Comparison of ENCODE assay signal across 9 mouse cellular contexts in the genomic region with DNA sequence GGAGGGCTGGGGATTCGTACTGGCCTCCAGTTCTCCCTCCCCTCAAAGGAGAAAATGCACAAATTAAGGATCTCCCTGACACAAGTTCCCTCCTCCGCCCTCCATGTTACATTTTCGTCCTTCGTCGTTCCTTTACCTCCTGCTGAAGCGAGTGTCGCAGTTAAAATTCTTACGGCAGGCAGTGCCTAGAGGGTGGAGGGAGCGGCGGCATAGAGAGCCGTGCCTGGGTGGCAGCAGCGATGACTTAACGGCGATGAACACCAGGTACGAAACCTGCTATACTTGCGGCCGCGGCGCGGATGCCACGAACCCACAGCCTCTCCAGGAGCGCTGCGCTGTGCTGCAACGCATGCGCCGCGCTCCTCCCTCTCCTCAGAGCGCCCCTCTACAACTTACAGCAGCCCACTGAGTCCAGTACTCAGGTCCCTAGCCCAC. TPM values are rescaled to one million over a fixed set of nuclear protein-coding genes. Genes with fewer than 3 reads are reported as not detected.
A peak's percentile ranks its signal among the peaks of the same experiment; 100 is the strongest.
DNase-seq lines count a peak whose midpoint lies in the region; ATAC-seq and TF ChIP-seq lines count a peak whose summit lies in the region.
"Had no signal": no experiment of that assay in that cellular context is flagged by ENCODE, and none has a peak within 500 bp of the region (broad histone marks: within the 10 kb centered on the region; RNA-seq: fewer than 3 reads in every experiment).

No protein-coding gene starts in this region.

- peak overlapping the region; percentile 81 for H3K4me3 ChIP-seq in ES-Bruce4 (ENCODE audit: low read depth, low read length)
- peak overlapping the region; percentile 85 for H3K4me3 ChIP-seq in bone marrow macrophage, adult 2 months (ENCODE audit: insufficient read depth, low read length)

- ATAC-seq in erythroblast, adult 5-6 weeks (replicated peaks; ENCODE audit: low FRiP score, poor library complexity, severe bottlenecking) = peak; percentile 46

- DNase-seq in heart, postnatal 36 days = peak; percentile 38 to 48
- DNase-seq in layer of hippocampus, postnatal 25 days (ENCODE audit: extremely low spot score in 1 of 2, low spot score in 1 of 2) = peak; percentile 43 to 45
- DNase-seq in lung, postnatal 4 days = peak; percentile 32 to 40
- peak; percentile 50 for DNase-seq in retina, postnatal 1 day
- DNase-seq in urinary bladder, postnatal 25 days (ENCODE audit: low spot score) = peak; percentile 40

- TF ChIP-seq CTCF in ES-Bruce4 (IDR thresholded peaks at IDR 0.05; ENCODE audit: low read depth, low read length) = no peak
- TF ChIP-seq CTCF in bone marrow macrophage, adult 2 months (IDR thresholded peaks at IDR 0.05; ENCODE audit: low read depth, low read length) = no peak

- no peak for TF ChIP-seq EP300 in ES-Bruce4 (IDR thresholded peaks at IDR 0.05; ENCODE audit: insufficient read depth, low read depth, low read length)

- H3K9me3 ChIP-seq in ES-Bruce4 (replicated peaks; ENCODE audit: control insufficient read depth, insufficient read depth, low read length, poor library complexity, severe bottlenecking) = no peaks in the 10 kb centered on the region

- peak overlapping the region; percentile 62 for H3K9ac ChIP-seq in ES-Bruce4 (ENCODE audit: low read depth, poor library complexity, severe bottlenecking)

- no peak for TF ChIP-seq POLR2A in ES-Bruce4 (IDR thresholded peaks at IDR 0.05; ENCODE audit: insufficient read depth, low read length)
- TF ChIP-seq POLR2A in bone marrow macrophage, adult 2 months (IDR thresholded peaks at IDR 0.05; ENCODE audit: borderline replicate concordance, low read depth, low read length) = no peak

- no peak overlapping the region for H3K27ac ChIP-seq in ES-Bruce4 (ENCODE audit: insufficient read depth, low read length)
- peak overlapping the region; percentile 40 for H3K27ac ChIP-seq in bone marrow macrophage, adult 2 months (ENCODE audit: insufficient read depth, low read depth, low read length)

- no peaks in the 10 kb centered on the region for H3K4me1 ChIP-seq in ES-Bruce4 (ENCODE audit: control insufficient read depth, insufficient read depth, low read length)
- peaks cover 2% of the 10 kb centered on the region for H3K4me1 ChIP-seq in bone marrow macrophage, adult 2 months (ENCODE audit: control insufficient read depth, insufficient read depth, low read length)

- no peaks in the 10 kb centered on the region for H3K36me3 ChIP-seq in ES-Bruce4 (ENCODE audit: control insufficient read depth, insufficient read depth, low read length, poor library complexity, severe bottlenecking)

- intact Hi-C loops in heart, postnatal 36 days (cut with DNase I) = loop anchor here (5.0 to 10.0 kb wide), 3 partner anchors 69 to 359 kb away; a partner anchor contains a TSS

- H3K27me3 ChIP-seq in ES-Bruce4 (ENCODE audit: control insufficient read depth, insufficient read depth, low read length, poor library complexity, severe bottlenecking) = no peaks in the 10 kb centered on the region

RNA-seq across cellular contexts. Expression of a gene that starts 7.0 kb away (rescaled TPM):
- not detected in 2 replicates for polyA plus RNA-seq in ES-Bruce4 (2011; ENCODE audit: insufficient read depth, insufficient read length, low read depth, missing spikeins)
- not detected in 2 replicates for polyA plus RNA-seq in bone marrow macrophage, adult 2 months (2012; ENCODE audit: insufficient read depth, insufficient read length, missing spikeins)
- 3.1 TPM in 1 of 2 replicates, not detected in the other for total RNA-seq in erythroblast, adult 5-6 weeks (2015; ENCODE audit: low replicate concordance)
- total RNA-seq in erythroblast, adult 5-6 weeks (2017; ENCODE audit: low replicate concordance) = not detected in 2 replicates
- not detected for total RNA-seq in heart, postnatal 36 days (2021)
- not detected for total RNA-seq in layer of hippocampus, postnatal 25 days (2021)
- total RNA-seq: gastrocnemius, postnatal 36 days had no signal
